Mouse (Mus musculus): ENCODE data around the gene Plaur.
"Not testable (repeated sequence)": the region's sequence is repeated elsewhere in the genome, so short reads cannot be mapped to it uniquely, and the experiment has no call there.

Gene Plaur

DNA sequence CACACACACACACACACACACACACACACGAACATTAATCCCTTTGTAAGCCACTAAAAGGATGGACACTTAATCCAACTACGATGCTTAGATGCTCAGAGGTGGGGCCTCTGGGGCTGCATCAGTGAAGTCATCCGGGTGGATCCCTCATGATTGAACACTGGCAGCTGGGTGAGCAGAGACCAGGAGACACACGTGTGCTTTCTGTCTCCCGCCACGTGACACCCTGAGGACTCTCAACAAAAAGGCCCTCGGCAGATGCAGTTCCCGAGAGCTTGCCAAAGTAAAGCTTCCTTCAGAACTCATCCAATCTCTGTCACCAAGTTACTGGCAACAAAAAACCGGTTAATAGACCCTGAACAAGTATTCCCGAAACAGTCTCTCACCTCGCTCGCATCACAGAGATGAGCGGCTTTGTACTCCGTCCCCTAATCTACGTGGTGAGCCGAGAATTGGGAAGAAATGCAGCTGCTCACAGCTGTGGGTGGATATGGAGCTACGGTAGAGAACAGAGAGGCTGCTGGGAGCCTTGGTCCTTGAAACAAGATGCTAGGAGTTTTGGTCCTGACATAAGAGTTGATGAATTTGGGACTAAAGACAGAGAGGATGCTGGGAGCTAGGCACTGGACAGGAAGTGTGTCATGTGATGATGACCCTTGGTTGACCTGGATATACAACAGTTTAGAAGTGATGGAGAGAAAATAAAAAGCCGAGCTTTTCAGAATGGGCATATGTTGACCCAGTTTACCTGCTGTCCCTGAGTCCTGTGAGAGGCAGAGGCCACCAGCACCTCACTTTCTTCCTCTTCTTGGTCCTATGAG, 18.0 kb downstream of the Plaur start:
- DNase-seq (ENCODE audit: low spot score): no peak

DNA sequence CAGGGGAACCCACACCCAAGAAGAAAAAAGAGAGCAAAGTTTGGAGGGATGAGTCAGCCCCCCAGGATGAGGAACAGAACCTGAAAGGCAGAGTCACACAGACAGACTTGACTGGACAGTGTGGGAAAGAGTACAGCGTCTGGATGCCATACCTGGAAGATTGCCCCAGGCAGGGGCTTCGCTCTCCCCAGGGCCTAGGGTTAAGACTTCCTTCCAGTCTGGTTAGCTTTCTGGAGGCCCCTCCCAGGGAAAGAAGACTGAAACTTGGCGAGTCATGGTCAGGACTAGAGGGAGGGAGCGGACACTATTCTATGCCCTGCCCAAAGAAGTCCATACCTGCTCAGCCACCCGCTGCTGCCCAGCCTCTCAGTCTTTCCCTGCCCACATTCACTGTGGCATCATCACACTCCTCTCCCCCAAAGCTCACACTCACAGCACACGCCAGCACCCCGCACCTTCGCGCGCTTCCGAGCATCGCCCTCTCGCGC, 18.7 kb downstream of the Plaur start:
- DNase-seq (ENCODE audit: low spot score): no peak

DNA sequence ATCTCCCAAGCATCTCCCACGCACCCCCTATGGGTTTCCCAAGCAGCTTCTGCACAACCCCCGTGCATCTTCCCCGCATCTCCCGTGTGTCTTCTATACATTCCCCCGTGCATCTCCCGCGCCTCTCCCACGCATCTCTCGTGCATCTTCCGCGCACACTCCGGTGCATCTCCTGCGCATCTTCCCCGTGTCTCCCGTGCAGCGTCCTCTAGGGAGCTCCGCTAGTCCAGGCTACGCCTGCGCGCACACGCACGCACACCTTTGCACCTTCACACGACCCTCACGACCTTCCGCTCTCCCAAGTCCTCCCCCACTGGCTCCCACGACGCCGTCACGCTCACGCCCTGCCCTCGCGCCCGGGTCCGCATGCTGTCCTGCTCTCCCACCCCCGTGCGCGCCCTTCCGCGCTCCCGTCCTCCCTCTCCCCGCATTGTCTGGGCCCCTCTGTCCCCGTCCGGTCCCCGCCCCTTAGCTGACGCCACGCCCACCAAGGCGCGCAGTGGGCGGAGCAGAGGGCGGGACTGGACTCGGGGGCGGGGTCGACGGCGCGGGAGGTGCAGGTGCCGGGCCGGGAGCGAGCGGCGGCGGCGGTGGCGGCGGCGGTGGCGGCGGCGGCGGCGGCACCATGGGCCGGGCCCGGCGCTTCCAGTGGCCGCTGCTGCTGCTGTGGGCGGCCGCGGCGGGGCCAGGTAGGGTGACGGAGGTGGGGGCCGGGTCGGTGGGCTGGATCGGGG, 19.4 kb downstream of the Plaur start, which contains the start of gene Cadm4:
TSS of gene Cadm4 (plus strand) at position 550 of the 734 bp plus-strand sequence.
- peak; percentile 68 for DNase-seq (ENCODE audit: low spot score)

DNA sequence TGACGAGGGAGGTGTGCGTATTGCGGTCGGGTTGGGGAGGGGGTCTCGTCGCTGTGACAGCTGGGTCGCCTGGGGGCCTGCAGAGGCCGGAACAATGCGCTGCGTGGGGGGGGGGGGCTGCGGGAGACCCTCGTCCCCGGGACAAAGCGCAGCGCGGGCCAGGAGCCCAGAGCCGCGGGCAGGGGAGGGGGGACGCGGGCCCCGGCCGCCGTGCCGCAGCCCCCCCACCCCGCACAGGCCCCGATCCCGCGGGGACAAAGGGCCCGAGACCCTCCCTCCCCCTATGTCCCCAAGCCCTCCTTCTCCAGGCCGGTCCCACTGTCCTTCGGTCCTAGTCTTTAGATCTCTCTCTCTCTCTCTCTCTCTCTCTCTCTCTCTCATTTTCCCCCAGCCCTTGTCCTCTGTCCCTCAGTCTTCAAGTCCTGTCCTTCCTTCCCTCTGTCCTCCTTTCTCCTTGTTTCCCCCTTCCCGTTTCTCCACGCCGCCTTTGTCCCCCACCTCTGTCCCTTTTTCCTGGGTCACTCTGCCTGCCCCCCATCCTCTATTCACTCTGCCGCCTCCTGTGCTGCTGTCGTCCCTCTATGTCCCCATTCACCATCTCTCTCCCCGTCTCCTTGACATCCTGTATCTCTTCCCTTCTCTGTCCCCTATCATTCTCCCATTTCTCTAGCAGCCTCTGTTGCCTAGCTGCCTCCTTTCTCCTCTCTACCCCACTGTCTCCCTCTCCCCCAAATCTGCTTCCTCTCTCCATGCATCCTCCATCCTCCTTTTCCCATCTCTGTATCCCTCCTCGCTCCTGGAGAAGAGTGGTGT, 20.1 kb downstream of the Plaur start:
- DNase-seq (ENCODE audit: low spot score): no peak

DNA sequence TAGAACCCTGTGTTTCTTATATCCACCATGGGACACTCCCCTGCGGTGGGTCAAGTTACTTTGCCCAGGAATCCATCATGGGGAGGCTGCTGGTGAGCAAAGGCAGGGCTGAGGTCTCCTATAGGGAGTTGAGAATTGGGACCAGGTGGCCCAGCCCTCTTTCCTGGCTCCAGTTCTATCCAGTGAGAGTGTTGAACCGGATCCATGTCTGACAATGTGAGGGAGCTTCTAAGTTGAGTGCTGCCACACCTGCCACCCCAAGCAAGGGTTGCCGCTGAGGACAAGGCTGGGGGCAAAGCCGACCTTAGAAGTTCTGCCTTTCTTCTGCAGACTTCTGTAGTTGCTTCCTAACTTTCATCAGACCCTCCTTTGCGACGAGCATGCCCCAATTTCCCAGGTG, 21.0 kb downstream of the Plaur start:
- DNase-seq (ENCODE audit: low spot score): not testable (repeated sequence)

DNA sequence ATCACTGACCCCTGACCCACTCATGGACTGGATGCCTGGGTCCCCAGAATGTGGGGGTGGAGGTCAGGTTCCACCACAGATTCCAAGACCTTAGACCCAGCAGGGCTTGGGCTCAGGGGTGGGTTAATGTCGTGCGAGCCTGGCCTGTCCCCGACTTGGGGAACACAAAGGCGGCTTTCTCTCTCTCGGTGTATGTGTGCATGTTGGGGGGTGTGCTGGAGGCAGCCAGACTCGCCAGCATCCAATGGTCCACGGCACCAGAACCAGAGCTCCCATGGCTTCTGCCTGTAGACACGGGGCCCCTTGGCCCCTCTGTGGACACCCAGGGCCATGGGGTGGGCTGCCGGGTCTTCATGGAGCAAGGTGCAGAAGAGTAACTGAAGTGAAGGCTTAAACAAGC, 23.2 kb downstream of the Plaur start:
- DNase-seq (ENCODE audit: low spot score): no peak

DNA sequence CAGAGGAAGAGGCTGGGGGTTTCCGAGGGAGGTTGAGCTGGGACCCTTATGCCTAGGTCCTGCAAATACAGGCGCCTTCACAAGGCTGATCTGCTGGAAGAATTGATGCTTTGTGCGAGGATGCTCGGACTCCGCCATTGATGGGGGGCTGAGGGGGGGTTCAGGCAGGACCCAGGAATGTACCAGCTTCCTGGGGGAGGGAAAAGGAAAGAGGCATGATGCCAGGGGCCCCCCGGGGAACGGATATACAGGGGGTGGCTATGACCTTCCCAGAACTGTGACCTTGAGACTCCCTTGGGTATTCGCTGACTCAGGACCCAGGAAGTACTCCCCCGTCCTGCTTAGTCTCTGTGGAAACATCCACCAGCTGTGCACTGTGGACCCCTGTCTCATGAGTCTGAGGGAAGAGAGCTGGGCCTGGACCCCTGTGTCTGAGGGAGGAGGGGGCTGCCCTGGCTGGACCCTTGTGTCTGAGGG, 24.4 kb downstream of the Plaur start:
- DNase-seq (ENCODE audit: low spot score): no peak

DNA sequence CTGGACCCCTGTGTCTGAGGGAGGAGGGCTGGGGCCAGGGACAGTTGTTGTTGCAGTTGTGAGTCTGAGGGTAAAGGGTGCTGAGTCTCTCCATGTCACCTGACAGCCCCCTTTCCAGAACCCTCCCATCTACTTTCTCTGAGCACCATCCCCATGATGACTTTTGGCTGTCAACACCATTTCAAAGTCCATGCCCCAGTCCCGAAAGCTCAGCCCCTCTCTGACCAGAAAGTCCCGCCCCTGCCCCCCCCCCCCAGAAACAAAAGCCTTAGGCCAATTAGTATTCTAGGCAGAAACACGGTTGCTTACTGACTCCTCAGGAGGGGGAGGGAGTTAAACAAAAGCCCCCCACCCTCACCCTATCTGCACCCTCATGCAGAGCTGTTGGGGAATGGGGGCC, 25.1 kb downstream of the Plaur start:
- DNase-seq (ENCODE audit: low spot score): no peak

DNA sequence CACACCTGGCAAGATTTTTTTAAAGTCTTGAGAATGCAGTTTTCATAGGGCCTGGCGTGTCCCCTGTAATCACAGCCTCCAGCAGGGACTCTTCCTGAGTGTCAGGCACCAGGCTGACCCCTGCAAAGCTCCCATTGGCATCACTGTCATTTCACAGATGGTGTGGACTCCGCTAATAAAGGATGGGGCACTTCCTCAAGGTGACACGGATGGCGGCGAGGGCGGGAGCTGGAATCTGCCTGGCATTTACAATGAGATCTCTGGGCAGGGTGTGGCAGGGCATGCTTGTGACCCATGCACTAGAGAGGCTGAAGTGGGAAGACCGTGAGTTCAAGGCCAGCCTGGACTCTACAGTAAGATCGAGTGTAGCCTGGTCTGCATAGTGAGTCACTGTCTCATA, 26.0 kb downstream of the Plaur start:
- DNase-seq (ENCODE audit: low spot score): no peak

DNA sequence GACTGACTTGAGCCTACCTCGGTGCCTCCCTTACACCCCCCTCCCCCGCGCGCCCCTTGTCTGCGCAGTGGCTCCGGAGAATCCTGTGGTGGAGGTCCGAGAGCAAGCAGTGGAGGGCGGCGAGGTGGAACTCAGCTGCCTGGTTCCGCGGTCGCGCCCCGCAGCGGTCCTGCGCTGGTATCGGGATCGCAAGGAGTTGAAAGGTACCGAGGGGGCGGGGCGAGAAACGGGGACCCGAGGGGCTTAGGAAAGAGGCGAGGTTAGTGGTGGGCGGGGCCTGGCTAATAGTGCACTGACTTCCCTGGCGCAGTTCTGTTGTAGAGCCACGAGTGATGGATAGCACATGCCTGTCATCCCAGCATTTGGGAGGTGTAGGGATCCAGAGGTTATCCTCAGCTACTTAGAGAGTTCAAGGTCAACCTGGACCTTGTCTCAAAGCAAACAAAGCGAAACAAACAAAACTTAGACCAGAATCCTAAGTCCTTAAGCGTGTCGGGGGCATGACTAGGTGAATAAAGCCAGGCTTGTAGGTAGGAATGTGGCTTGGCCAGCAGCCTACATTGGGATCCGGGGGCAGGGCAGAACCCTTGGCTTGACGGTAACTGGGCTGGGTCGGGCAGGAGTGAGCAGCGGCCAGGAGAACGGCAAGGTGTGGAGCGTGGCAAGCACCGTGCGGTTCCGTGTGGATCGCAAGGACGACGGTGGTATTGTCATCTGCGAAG, 37.7 kb downstream of the Plaur start:
- no peak for DNase-seq (ENCODE audit: low spot score)

DNA sequence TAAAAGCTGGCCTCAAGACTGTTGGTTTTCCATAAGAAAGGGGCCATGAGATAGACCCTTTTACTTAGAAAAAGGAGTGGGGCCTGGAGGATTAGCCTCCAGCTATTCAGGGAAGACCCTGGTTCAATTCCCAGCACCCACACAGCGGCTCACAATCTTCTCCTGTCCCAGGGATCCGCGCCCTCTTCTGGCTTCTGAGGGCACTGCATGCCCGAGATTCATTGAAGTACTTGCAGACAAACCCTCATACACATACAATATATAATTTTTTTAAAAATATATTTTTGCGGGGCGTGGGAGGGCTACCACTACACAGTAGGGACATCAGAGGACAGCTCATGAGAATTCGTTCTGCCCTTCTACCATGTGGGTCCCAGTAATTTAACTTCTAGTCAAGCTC, 38.6 kb downstream of the Plaur start:
- DNase-seq (ENCODE audit: low spot score): peak; percentile 29

DNA sequence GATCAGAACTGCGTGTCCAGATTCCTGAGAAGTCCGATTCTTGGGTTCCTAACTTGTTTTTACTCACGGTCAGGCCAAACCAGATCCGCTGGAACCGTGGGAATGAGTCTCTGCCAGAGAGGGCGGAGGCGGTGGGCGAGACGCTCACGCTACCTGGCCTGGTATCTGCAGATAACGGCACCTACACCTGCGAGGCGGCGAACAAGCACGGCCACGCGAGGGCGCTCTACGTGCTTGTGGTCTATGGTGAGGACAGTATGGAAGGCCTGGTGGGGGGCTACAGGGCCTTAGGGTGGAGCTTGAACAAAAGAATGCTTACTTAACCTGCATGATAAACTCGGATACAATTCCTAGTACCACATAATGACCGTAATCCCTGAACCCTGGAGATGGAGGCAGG, 39.2 kb downstream of the Plaur start:
- DNase-seq (ENCODE audit: low spot score): peak; percentile 21

DNA sequence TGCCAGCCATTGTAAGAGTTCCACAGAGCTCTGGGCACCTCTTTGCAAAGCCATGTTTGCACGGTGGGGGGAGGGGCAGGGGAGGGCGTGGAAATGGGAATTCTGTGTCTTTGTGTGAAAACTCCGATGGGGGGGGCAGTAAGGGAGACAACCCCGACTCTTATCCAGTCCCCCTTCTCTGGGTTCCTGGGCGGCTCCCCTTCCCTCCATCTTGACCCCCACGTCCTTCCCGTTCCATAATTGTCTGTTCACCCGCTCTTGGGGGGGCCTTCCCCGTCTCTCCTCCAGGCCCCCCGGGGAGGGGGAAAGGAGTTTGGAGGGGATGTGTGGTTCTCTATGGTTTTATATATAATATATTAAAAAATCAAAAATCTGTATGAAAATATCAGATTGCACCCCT, 41.7 kb downstream of the Plaur start:
- DNase-seq (ENCODE audit: low spot score): no peak

DNA sequence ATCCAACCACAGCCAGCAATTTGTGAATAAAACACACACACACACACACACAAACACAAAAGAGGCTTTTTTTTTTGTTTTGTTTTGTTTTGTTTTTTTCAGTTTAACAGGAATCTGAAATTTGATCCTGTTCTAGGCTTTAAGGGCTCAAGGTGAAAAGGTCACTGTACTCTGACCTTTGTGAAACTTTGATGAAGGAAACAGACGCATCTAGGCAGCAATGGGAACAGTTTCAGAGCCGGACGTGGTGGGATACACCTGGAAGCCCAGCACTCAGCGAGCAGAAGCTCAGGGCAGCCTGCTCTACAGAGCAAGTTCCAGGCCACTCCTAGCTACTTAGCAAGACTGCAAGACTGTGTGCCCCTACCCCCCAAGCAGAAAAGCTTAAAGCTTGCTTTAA, 42.6 kb downstream of the Plaur start:
- no peak for DNase-seq (ENCODE audit: low spot score)

DNA sequence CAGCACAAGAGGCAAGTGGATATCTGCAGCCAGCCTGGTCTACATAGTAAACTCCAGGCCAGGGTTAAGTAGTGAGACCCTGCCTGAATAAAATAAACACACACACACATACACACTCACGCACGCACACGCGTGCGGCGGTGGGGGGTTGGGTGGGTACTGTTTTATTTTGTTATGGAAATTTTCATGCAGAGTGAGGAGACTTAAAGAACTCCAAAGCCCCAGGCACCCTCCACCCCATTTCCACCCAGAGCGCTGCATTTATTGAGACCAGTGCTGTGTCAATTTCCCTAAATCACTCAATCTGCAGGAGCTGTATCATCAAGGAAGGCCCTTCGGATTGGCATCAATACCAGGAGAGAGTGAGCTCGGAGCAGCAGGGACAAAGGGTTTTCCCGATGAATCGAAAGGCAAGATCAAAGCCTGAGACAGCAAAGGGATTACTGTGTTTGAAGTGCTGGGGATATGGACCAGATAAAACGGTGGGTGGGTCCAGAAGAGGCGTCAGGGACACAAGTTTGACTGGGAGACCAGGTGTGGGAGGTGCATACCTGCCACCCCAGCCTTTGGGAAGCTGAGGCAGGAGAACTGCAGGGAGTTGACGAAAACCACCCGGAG, 43.3 kb downstream of the Plaur start:
- no peak for DNase-seq (ENCODE audit: low spot score)

DNA sequence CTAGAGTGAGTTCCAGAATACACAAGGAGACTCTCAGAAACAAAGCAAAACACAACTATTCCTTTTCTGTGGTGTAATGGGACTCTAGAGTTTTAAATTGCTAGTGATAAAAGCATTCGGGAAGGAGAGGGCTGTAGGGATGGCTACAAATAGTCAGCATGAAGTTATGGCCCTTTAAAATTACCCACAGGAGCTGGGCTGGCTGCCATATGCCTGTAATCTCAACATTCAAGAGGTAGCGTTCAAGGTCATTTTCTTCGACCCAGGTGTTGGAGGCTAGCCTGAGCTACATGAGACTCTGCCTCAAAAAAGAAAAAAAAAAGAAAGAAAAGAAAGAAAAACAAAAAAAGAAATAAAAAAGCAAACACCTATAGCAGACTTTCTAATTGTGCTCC, 43.8 kb downstream of the Plaur start:
- no peak for DNase-seq (ENCODE audit: low spot score)

DNA sequence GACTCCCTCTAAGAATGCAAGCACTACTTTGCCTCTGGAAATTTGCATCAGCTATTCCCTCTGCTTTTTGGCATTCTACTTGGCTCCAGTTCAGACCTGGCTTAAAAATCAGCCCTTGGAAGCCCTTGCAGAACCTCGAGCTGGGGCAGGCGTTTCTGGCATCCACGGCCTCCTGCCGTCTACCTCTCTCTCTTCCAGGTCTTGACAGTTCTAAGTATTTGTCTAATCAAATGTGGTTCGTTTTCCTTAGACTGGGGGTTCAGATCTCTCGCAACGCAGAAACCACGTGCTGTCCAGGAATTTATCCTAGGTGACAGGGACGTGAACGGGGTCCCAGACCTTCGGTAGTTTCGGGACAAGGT, 44.2 kb downstream of the Plaur start:
- no peak for DNase-seq (ENCODE audit: low spot score)

DNA sequence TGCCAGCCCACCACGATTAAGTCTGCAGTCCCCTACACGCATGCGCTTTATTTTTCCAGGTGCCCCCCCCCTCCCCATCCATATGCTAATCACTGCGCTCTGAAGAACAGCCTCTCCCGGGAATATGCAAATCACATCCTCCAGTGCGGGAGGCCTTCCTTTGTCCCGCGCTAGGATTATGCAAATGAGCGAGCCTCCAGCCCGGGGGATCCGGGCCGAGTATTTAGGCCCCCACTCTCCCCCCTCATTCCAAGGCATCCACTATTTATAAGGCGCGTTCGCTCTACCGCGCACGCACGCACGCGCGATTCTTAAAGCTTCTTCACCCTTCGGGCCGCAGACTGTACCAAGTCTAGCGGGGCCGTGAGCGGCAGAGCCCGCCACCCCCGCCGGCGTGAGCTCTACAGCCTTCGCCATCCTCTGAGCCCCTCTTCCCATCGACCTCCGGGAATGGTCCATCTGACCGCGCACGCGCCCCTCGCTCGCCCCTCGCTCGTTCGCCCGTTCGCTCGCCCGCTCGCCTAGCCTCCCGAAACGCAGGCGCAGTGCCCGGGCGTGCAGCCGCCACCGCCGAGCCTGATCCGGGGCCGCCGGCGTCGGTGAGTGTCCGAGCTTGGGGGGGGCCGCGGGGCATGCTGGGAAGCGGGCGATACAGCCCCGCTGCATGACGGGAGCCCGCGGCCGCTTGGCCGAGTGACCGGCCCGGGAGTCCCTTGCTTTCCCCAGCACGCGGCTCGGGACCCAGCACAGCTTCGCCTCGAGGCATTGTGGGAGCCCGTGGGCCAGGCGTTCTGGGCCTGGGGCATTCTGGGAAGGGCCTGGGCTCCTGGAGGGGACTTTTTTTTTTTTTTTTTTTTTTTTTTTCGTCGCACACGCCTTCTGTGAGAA, 44.8 kb downstream of the Plaur start, which contains the start of gene Zfp428:
TSS of gene Zfp428 (plus strand) at position 169 of the 888 bp plus-strand sequence.
- peak; percentile 40 for DNase-seq (ENCODE audit: low spot score)

DNA sequence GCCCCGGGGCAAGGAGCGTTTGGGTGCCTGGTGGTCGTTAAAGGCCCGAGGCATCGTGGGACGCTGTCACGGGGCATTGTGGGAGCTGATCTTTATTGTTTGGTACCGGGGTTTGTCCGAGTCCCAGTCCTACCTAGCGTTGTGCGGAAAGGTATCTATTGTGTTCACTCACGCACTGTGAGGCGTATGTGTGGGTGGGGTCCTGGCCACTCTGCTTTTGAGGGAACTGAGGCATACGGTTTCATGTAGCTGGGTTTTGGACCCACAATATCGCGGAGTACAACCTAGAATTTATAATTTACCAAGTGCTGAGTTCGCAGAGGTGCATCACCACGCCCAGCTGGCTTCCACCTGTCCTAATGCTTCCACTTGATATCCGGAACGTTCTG, 45.4 kb downstream of the Plaur start:
- no peak for DNase-seq (ENCODE audit: low spot score)

DNA sequence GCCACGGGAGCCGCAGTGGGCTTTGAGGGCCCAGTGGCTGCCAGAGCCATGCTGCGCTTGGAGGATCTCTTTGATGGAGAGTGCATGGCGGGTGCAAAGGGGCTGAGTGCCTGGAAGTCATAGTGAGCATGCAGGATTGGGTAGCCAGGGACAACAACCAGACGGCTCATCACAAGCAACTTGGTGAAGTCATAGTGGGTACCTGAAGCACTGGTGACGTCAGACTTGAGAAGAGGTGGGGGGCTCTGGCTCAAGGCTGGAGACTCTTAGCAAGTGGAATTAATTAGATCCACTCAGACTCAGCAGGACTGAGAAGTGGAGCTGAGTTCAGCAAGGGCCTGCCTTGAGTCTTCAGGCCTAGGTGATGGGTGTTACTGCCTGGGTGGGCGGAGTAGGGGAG, 50.1 kb downstream of the Plaur start, which contains the start of gene AC161166.1:
TSS of gene AC161166.1 (minus strand) at position 101 of the 400 bp plus-strand sequence.
- DNase-seq (ENCODE audit: low spot score): no peak

All from spleen, adult 12 weeks (tissue).